Mouse (Mus musculus): ENCODE data around the gene Cd180. TPM values are rescaled to one million over a fixed set of nuclear protein-coding genes. Genes with fewer than 3 reads are reported as not detected.
"Not testable (repeated sequence)": the region's sequence is repeated elsewhere in the genome, so short reads cannot be mapped to it uniquely, and the experiment has no call there.

Gene Cd180
- total RNA-seq, 2 experiments from 2014 or later = 7.0 to 9.3 TPM

DNA sequence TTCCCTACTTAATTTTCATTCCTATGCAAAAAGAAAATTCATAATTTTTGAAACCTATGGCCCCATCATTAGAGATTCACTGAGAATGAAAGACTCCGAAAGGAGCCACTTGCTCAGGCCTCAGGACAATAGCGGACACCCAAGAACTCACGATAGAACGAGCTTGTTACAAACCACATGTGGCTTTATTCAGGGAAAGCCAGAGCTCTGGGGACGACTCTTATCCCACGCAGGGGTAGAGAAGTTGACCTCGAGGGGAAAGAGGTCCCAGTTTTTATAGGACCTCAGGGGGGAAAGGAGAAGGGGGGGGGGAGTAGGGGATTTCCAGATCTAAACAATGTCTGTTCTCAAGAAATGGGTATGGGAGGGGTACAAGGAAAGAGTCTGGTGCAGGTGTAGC lies 35.6 kb downstream of the Cd180 start:
- ATAC-seq (replicated peaks; ENCODE audit: low FRiP score, low TSS enrichment, poor library complexity, severe bottlenecking) = not testable (repeated sequence)

DNA sequence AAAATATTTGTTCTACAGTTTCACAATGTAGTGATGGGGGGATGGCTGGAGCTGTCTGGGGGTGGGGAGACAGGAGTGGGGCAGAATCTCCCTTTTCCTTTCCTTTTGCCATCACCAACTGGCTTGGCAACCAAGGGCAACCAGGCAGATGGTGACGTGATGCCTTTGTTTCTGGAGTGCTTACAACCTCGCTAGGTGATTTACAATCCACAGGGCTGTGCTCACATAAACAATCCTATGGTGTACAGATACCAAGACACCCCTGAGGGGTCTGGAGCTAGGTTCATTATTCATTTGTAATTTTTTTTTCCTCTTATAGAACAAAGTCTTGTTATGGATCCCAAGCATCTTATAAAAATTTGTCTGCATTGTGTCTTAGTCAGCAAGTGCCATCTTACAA lies 39.7 kb downstream of the Cd180 start:
- no peak for ATAC-seq (replicated peaks; ENCODE audit: low FRiP score, low TSS enrichment, poor library complexity, severe bottlenecking)

DNA sequence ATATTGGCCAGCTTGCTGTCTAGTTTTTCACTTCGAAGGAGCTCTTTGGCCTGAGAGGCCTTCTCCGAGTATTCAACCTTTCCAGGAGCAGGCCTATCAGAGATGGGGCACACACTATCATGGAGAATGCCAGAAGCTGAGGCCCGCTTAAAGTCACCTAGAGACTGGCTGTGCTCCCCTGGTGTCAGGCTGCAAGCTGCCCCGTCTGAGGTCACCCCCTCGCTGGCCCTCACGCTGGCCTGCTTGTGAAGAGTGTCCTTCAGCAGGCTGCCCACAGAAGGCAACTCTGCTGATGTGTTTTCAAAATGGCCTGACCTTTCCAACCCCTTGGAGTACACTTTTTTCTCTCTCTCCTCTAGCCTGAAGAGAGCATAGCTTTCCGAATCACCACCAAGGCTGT lies 44.5 kb downstream of the Cd180 start:
- no peak for ATAC-seq (replicated peaks; ENCODE audit: low FRiP score, low TSS enrichment, poor library complexity, severe bottlenecking)

DNA sequence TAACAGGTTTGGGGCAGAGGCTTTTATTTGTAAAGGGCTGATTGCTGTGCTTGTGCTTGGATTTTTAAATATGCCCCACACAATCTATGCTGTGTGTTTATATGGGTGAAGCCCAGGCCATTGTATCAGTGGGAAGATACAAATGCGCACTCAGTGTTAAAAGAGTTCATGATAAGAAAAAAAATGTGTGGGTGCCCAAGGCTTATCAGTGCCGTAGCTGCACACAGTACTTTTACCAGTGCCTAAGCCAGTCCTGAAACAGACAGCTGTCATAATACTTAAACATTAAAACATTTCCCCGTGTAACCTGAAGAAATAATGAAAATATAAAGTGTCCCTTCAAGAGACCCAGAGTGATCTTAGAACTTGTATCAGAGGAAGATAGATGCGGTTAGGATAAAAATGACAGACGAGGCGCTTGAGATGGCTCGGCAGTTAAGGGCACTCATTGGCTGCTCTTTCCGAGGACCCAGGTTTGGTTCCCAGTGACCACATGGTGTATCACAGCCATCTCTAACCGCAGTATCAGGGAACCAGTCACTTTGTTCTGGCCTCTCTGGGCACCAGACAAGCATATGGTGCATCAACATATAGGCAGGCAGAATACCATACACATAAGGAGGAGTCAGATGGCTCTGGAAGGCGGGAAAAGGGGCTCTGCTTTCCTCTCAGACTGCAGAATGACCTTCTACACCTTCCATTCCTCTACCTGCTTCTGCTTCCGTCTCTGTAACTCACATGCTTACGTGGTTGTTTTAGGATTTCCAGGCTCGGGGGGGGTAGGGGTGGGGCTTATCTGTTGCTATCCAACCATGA lies 46.6 kb downstream of the Cd180 start:
- ATAC-seq (replicated peaks; ENCODE audit: low FRiP score, low TSS enrichment, poor library complexity, severe bottlenecking) = peak; percentile 80

DNA sequence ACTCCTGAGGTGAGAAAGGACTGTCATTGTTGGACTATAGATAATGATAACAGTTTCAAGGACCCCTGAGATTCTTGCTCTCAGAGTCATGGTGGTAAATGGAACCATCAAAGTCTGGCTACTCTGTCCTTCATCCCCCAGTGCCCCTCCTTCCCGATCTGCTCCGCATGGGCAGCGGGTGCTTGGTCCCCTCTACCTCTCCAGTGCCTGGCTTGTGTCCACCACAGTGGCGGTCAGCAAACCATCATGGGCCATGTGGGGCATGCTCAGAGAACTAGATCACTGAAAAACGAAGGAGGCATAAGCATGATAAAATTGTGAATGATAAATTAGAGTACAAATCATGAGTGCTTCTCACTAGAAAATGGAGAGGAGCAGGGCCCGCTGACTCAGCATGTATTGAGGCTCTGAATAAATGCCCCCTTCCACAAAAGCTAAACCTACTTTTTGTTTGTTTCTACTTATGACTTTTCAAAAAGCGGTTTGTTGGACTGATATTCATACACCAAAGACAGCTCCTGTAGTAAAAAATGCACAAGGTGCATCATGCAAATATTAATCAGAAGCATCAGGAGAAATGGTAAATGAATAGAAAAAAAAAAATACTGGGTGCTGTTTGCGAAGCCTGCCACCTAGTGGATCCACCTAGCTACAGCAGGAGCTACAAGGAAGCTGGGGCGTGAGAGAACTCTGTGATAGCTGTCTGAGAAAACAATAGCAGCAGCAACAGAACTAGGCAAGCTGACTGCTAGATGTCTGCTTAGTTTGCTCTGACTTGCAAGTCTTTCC lies 51.3 kb downstream of the Cd180 start:
- ATAC-seq (replicated peaks; ENCODE audit: low FRiP score, low TSS enrichment, poor library complexity, severe bottlenecking) = peak; percentile 72

DNA sequence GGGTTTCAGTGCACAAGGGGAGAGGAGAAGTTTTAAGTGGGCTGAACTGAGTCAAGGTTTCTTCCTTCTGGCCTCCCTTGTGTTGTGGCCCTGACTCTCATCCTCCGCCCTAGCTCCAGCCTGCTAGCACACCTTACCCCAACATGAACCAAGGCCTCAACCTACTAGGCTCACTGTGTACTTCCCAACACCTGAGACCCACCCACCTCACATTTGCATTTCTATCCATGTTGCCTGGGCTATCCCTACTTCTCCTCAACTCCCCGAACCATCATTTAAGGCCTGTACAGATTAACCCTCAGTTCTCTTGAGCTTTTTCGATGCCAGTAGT lies 51.9 kb downstream of the Cd180 start:
- ATAC-seq (replicated peaks; ENCODE audit: low FRiP score, low TSS enrichment, poor library complexity, severe bottlenecking) = peak; percentile 46

DNA sequence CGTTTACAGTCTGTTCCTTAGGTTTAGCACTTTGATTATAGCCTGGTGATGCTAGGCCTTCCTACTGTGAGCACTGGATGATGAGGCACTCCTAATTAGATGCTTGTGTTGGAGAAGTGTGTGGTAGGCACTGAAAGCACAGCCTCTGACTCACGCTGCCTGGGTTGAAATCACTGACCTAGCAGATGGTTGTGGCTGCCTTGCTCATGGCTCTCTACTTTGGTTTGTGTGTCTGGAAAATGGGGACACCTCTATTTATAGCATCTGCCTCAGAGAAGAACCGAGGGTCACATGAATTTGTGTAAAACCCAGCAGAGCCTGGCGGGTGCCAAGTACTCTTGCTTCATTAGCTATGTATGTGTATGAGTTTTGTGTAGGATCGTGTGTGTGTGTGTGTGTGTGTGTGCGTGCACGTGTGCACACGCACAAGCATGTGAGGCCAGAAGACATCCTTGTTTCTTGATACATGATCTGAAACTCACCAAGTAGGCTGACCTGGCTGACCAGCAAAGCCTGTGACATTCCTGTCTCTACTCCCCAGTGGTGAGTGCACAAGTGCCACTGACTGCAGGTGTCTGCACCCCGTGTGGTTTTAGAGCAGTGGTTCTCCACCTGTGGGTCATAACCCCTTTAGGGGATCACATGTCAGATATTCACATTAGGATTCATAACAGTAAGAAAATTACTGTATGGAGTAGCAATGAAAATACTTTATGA lies 52.4 kb downstream of the Cd180 start:
- no peak for ATAC-seq (replicated peaks; ENCODE audit: low FRiP score, low TSS enrichment, poor library complexity, severe bottlenecking)

DNA sequence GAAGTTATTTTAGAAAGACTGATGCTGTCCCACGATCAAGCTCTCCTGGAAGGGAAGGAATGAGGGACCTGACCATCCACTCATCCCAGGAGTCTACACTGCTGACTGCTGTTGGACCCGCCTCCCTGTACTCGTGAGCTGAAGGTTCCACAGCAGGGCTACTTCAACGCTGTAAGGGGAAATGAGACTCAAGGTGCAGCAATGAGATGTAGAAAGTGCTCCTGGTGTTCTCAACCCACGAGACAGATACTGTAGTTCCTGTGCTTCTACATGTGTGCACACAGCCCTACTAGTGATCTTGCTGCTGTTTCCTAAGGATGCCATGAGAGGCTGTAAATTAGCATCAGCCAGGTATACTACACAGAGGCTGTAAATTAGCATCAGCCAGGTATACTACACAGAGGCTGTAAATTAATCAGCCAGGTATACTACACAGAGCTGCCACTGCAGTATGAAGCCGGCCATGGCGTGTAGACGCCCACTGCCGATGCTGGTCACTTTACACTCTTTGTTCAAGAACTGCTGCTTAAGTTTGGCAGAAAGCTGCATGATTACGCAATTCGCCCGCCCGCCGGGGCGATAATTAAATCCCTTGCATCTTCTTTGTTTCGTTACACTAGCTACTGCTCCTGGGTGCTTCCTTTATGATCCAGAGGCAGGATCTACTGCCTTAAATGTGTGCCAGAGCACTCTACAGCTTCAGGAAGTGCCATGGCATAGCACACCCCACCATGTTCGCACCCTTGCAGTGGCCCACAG lies 53.6 kb downstream of the Cd180 start:
- no peak for ATAC-seq (replicated peaks; ENCODE audit: low FRiP score, low TSS enrichment, poor library complexity, severe bottlenecking)

DNA sequence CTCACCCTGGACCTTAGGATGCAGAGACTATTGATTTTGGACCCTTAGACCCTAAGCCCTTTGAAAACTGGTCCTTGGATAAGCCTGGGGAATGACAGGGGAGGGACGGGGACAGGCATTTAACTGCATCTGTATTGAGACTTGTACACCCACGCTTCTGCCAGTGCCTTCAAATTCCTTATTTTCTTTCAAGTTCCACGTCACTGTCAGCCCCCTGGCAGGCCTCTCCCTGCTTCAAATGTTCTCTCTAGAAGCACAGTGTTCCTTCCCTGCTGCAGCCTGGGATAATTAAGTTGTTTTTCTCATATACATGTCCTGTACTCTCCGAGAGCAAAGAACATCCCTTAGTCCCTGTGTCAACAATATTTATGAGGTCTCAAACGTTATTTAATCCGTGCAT lies 55.8 kb downstream of the Cd180 start:
- no peak for ATAC-seq (replicated peaks; ENCODE audit: low FRiP score, low TSS enrichment, poor library complexity, severe bottlenecking)

DNA sequence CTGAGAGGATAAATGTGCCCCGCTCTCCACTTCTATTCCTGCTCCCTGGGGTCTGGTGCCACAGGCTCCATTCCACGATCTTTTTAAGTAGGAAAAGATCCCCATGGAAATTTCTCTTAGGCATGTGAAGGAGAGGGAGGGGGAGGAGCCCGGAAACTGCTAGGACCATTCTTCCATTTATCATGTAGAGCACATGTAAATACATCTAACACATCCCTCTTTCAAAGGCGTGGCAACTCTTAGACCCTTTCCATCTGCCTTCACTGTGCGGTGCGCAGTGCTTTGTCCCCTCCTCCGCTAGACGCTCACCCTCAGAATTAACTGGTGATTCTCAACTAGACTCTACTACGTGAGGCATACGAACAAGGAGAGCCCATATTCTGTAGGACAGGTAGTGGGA lies 56.5 kb downstream of the Cd180 start:
- ATAC-seq (replicated peaks; ENCODE audit: low FRiP score, low TSS enrichment, poor library complexity, severe bottlenecking) = no peak

DNA sequence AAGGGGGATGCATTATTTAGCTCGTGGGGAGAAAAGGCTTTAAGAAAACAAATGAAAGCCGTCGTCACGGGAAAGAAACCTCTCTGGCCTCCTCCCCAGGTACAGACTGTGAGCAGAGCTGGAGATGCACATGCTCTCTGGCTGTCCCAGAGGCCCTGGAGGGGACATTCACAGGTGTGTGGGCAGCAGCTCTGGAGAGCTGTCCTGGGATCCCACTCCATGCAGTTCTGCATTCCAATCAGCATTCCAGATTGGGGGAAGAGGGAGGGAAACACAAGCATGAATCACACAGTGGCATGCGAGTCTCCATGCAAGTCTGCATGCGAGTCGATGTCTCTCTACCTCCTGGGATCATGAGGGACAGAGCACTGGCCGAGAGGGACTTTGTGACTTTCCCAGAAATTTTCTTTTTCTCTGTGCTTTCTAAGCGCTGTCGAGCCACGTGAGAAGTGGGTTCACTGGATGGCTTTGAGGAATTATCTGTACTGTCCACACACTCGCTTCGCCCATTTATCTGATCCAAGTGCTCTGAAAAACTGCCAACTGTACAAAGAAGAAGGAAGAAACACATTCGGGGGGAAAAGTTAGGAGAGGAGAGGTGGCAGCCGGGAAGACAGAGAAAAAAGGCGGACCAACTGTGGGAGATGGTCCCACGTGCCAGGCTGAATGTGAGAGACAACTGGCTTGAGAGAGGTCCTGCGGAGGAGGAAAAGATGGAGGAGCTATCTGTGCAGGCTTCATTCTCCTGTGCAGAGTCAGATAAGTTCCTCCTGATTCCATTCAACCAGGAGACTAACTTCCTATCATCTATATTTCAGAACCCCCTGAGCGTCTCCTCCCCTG lies 60.6 kb downstream of the Cd180 start:
- peak; percentile 74 for ATAC-seq (replicated peaks; ENCODE audit: low FRiP score, low TSS enrichment, poor library complexity, severe bottlenecking)

DNA sequence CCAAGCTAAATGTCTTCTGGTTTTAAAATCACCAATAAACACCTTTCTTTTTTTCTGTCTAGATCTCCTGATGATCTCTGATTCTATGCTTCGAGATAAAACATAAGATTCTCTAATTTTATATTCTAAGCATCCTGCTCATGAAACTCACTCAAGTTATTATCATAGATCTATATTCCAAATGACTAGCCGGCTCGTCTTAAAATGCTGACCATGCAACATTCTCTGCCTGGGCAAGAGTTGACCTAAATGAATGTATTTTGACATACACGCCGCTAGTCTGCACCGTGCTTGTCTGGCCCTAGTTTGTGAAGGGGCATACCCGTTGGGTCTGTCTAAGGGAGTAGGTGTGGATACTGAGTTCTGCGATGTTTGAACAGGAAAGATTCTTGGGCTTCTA lies 61.8 kb downstream of the Cd180 start:
- ATAC-seq (replicated peaks; ENCODE audit: low FRiP score, low TSS enrichment, poor library complexity, severe bottlenecking) = no peak

DNA sequence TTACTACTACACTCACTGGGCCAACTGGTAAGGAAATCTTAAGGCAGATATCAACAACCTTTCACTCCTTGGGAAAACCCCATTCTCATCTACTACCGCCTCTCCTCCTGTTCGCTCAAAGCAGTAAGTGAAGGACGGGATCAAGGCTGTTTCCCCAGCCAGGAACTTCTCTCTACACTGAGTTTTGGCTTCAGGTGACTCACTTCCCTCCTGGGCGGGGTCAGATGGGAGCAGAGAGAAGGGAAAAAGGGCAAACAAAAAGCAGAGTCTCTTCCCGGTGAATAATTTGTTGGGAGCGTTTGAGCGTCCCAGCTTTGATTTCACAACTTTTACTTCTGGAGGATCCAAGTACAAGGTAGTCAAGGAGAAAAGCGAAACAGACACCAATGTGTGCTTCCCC lies 62.7 kb downstream of the Cd180 start:
- no peak for ATAC-seq (replicated peaks; ENCODE audit: low FRiP score, low TSS enrichment, poor library complexity, severe bottlenecking)

DNA sequence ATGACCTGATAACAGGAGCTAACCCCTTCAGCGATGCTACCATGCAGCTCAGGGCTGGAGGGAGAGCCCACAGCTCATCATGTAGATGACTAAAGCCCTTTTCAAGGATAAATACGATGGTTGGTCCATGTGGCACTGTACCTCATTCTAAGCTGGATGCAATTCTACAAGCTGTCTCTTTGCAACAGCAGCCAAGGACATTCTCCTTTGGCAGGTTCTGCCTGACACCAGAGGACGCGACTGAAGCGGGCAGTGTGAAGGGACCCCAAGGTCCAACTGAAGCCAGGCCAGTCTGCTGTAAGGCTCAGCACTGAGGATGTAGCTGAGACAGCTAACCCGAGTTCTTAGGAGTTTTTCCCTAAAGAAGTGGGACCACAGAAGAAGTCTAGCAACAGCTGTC lies 64.7 kb downstream of the Cd180 start:
- ATAC-seq (replicated peaks; ENCODE audit: low FRiP score, low TSS enrichment, poor library complexity, severe bottlenecking) = no peak

DNA sequence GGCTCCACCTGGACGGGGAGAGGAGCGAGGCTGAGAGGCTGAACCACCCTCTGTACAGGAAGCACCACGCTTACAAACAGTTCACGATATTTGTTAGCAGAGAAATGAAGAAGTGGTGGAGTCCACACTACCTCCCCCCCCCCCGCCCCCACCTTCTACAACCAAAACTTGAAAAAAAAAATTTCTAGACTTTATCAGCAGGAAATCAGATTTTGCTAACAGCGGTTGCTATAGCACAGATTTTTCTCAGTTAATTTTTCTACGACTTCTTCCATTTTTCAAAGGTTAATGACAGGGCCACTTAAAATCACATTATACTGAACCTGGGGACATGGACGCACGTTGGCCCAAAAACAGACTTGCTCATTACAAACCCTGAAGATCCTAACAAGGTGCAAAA lies 68.1 kb downstream of the Cd180 start:
- ATAC-seq (replicated peaks; ENCODE audit: low FRiP score, low TSS enrichment, poor library complexity, severe bottlenecking) = no peak

DNA sequence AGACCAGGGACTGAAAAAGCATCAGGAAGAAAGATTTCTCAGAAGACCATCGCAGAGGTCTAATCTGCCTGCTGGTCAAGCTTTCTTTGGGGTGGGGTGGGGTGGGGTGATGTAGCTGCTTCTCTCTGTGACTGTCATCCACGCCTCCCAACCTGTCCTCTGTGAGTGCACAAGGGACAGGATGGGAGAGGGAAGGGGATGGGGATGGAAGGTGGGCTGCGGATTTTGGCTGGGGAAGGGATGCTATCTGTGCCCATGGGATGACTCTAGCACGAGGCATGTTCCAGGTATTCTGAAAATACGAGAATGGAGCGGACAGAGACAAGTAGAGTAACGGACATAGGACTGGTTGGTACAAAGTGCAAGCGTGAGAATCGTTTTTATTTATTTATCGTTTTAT lies 68.8 kb downstream of the Cd180 start:
- ATAC-seq (replicated peaks; ENCODE audit: low FRiP score, low TSS enrichment, poor library complexity, severe bottlenecking) = no peak

DNA sequence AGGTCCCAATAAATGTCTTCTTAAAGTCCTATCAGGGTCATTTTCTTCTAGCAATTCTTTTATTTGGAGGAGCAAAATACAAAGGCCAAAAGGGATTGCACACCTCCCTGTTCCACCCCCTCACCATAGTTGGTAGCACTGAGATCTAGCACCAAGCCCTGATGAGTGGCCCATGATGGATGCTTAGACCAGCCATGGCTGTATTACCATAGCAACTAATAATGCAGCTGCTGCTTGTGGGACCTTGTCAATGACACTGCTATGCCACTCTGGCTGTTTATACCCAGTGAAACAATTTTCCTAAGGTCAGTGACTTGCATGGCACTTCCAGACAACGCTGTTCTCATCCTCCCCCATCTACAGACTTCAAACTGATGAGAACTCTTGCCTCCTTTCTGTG lies 70.9 kb downstream of the Cd180 start:
- ATAC-seq (replicated peaks; ENCODE audit: low FRiP score, low TSS enrichment, poor library complexity, severe bottlenecking) = no peak

DNA sequence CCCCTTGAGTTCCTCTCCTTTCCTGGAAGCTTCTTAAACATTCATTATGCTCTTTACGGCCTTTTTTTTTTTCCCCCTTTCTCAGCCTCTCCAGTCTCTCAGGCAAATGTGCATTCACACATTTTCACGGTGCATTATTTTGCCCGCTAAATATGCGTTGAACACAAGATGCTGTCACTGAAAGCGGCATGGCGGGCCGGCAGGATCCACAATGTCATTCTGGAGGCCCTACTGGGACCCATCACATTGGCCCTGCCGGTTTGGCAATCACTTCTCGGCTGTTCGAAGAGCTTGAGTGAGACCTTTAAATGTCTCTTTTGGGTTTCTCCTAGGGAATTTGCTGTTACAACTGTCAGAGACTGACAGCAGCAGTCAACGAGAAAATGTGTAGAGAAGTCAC lies 71.9 kb downstream of the Cd180 start:
- ATAC-seq (replicated peaks; ENCODE audit: low FRiP score, low TSS enrichment, poor library complexity, severe bottlenecking) = no peak

DNA sequence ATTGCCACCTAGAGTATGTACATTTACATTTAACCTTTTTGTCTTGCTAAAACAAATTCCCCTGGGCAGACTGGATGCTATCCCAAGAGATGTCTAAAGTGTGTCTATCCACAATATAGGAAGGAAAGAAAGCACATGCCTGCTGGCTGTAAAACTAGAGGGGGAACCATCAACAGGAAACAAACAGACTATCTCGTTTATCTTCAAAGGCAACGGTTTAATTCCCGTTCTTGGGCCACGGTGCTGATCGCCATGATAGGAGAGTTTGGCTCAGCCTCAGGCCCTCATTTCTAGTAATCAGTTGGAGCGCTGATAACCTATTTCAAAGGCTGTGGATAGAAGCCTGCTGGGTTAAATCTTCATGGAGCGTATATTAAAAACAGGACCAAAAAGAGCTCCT lies 73.8 kb downstream of the Cd180 start:
- peak; percentile 57; the same call in 1 of the 2 replicates for ATAC-seq (replicated peaks; ENCODE audit: low FRiP score, low TSS enrichment, poor library complexity, severe bottlenecking)

All from megakaryocyte-erythroid progenitor cell, adult 5-6 weeks (primary cell).